Comparison of ENCODE assay signal across 8 mouse cellular contexts in the genomic region with DNA sequence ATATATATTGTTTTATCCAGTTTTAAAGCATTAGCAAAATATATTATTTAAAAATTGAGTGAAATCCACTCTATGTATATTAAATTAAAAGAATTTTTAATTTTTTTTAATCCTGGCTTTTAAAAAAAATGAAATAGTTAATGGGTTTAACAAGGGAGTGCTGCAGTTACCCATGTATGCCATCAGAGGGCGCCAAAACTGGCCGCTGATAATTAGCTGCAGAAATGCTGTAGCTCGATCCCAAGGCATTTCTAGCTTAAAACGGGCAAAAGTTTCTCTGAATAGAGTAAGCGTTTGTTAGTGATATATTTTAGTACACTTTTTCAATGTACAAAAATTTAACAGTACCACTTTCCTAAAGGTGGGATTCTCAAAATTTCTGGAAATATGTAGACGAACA.
A peak's percentile ranks its signal among the peaks of the same experiment; 100 is the strongest.
DNase-seq lines count a peak whose midpoint lies in the region; ATAC-seq and TF ChIP-seq lines count a peak whose summit lies in the region.
"Not testable (repeated sequence)": the region's sequence is repeated elsewhere in the genome, so short reads cannot be mapped to it uniquely, and the experiment has no call there.

No protein-coding gene starts in this region.

- peak; percentile 57 for DNase-seq in adrenal gland, postnatal 25 days
- peak; percentile 72 for DNase-seq in heart, adult 11 months
- DNase-seq in kidney, adult 8-10 months, result peak; percentile 24 to 30
- peak; percentile 72 for DNase-seq in limb, embryonic 14.5 days (ENCODE audit: low spot score)
- peak; percentile 36 for DNase-seq in naive thymus-derived CD4-positive, alpha-beta T cell, adult 2 months (ENCODE audit: low read depth)

- H3K4me1 ChIP-seq in E14TG2a.4 (replicated peaks; ENCODE audit: low read depth, low read length); cortical plate, adult 2 months (ENCODE audit: control insufficient read depth, insufficient read depth, low read length); limb, embryonic 14.5 days (ENCODE audit: control insufficient read depth, insufficient read depth, low read length); testis, adult 2 months (ENCODE audit: control insufficient read depth, insufficient read depth, low read length): not testable (repeated sequence)

- TF ChIP-seq POLR2A in cortical plate, adult 2 months (IDR thresholded peaks at IDR 0.05; ENCODE audit: extremely low read depth, insufficient read depth, low read length); limb, embryonic 14.5 days (IDR thresholded peaks at IDR 0.05; ENCODE audit: borderline replicate concordance, extremely low read depth, insufficient read depth, insufficient read length); testis, adult 2 months (IDR thresholded peaks at IDR 0.05; ENCODE audit: control insufficient read depth, low read depth, low read length): not testable (repeated sequence)

- not testable (repeated sequence) for H3K4me2 ChIP-seq in limb, embryonic 14.5 days (replicated peaks; ENCODE audit: low read depth, low read length, severe bottlenecking)

- H3K9me3 ChIP-seq in E14TG2a.4 (ENCODE audit: low read length); limb, embryonic 14.5 days (ENCODE audit: control insufficient read depth, low read length): not testable (repeated sequence)

- not testable (repeated sequence) for H3K27ac ChIP-seq in cortical plate, adult 2 months (ENCODE audit: insufficient read depth, low read length); limb, embryonic 14.5 days (replicated peaks; ENCODE audit: low read depth, low read length); testis, adult 2 months (ENCODE audit: control insufficient read depth, insufficient read depth, low read depth, low read length)

- not testable (repeated sequence) for ATAC-seq in limb, embryonic 14.5 days (ENCODE audit: low FRiP score, low read depth)

- WGBS in limb, embryonic 14.5 days, result 11% methylated on average over 6 of the region's 6 CpGs

- not testable (repeated sequence) for H3K4me3 ChIP-seq in E14TG2a.4 (replicated peaks; ENCODE audit: low read length); cortical plate, adult 2 months (ENCODE audit: insufficient read depth, low read length); limb, embryonic 14.5 days (replicated peaks; ENCODE audit: low read length); testis, adult 2 months (ENCODE audit: control insufficient read depth, low read depth, low read length)

- not testable (repeated sequence) for H3K27me3 ChIP-seq in E14TG2a.4 (ENCODE audit: insufficient read depth, low read length); limb, embryonic 14.5 days (ENCODE audit: control insufficient read depth, insufficient read depth, low read length); testis, adult 2 months (ENCODE audit: control insufficient read depth, insufficient read depth, low read length)

- peak; percentile 88 for TF ChIP-seq CTCF in E14TG2a.4 (conservative IDR thresholded peaks at IDR 0.05; ENCODE audit: low read length)
- TF ChIP-seq CTCF in cortical plate, adult 2 months (IDR thresholded peaks at IDR 0.05; ENCODE audit: extremely low read depth, insufficient read depth, low read length), result peak; percentile 59
- peak; percentile 21; the same call in 1 of the 2 replicates for TF ChIP-seq CTCF in testis, adult 2 months (IDR thresholded peaks at IDR 0.05; ENCODE audit: control insufficient read depth, insufficient read depth, insufficient replicate concordance, low read depth, low read length)

- H3K36me3 ChIP-seq in E14TG2a.4 (ENCODE audit: insufficient read depth, low read length); limb, embryonic 14.5 days (ENCODE audit: control insufficient read depth, insufficient read depth, low read length); testis, adult 2 months (ENCODE audit: control insufficient read depth, insufficient read depth, low read length): not testable (repeated sequence)

- not testable (repeated sequence) for H3K9ac ChIP-seq in limb, embryonic 14.5 days (ENCODE audit: low read depth, low read length, severe bottlenecking)

Comparison
In these comparisons a context has a peak if more than half of its experiments do, and no peak if none do; other contexts are left out.
1. CTCF ChIP-seq: peak in every context shown above with its lines; median percentile 88 in E14TG2a.4; 59 in cortical plate, adult 2 months; 21 in testis, adult 2 months.